8 mouse cellular contexts compared by ENCODE assay signal in the genomic region with DNA sequence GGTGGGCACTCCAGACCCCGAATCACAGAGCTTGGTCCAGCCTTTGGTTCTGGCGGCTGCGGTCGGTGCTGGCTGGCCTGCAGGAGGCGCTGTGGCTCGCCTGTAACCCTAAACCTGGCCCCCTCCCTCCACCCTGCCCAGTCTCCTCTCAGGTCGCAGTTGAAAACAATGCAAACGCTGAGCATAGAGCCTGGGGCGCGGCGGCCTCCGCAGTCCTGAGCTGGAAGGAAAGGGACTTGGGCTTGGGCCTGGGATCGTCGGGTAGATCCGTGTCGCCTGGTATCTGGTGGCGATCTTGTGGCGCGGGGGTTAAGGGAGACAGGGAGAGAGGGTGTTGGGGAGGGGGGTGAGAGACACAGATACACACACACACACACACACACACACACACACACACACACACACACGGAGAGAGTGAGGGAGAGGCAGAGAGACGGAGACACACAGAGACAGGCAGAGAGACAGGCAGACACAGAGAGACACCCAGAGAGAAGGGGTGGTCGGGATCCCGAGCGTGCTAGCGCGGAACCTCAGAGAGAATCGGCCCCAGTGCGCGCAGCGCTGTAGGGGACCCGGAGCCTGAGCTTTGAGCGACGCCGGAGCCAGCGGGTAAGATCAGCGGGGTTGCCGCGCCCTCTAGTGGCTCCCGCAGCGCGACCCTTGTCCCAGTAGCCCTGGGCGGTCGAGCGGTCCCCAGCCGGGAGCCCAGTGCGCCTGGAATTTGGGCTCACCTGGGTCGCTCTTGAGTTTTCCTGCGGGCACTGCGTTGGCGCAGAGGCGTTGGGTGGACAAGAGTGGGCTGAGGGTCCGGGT. TPM values are rescaled to one million over a fixed set of nuclear protein-coding genes. Genes with fewer than 3 reads are reported as not detected.
DNase-seq lines count a peak whose midpoint lies in the region; ATAC-seq lines count a peak whose summit lies in the region.

No protein-coding gene starts in this region.

- H3K36me3 ChIP-seq in intestine, embryonic 15.5 days = no peaks in the 10 kb centered on the region
- no peaks in the 10 kb centered on the region for H3K36me3 ChIP-seq in midbrain, embryonic 10.5 days

- H3K9me3 ChIP-seq in intestine, embryonic 15.5 days = no peaks in the 10 kb centered on the region
- no peaks in the 10 kb centered on the region for H3K9me3 ChIP-seq in midbrain, embryonic 10.5 days (replicated peaks)

- peak overlapping the region; percentile 56 for H3K27ac ChIP-seq in intestine, embryonic 15.5 days
- peak overlapping the region; percentile 64 for H3K27ac ChIP-seq in midbrain, embryonic 10.5 days (replicated peaks)

- H3K4me2 ChIP-seq in intestine, embryonic 15.5 days (replicated peaks) = peak overlapping the region; percentile 92

- peak overlapping the region; percentile 49 for H3K9ac ChIP-seq in intestine, embryonic 15.5 days

- peak; percentile 88 for ATAC-seq in intestine, embryonic 15.5 days

- DNase-seq in adrenal gland, adult 18-20 months (ENCODE audit: low spot score in 2 of 2) = peak; percentile 81 to 87
- DNase-seq in embryo, embryonic 10 days (ENCODE audit: low spot score) = peak; percentile 91
- peak; percentile 80 to 89 for DNase-seq in gastrocnemius, postnatal 4 days (ENCODE audit: low spot score in 2 of 2)
- peak; percentile 75 for DNase-seq in left cerebral cortex, postnatal 4 days
- DNase-seq in midbrain, embryonic 10.5 days (ENCODE audit: low spot score) = peak; percentile 86
- DNase-seq in skeletal muscle tissue, adult 2 months (ENCODE audit: low read depth, low spot score) = peak; percentile 46
- DNase-seq in yolk sac, embryonic 10.5 days (ENCODE audit: low spot score) = peak; percentile 81

- WGBS in intestine, embryonic 15.5 days = under 1% methylated on average over 52 of the region's 52 CpGs
- under 1% methylated on average over 52 of the region's 52 CpGs for WGBS in midbrain, embryonic 10.5 days

- peaks cover 24% of the 10 kb centered on the region for H3K27me3 ChIP-seq in intestine, embryonic 15.5 days (replicated peaks)
- peaks cover 87% of the 10 kb centered on the region for H3K27me3 ChIP-seq in midbrain, embryonic 10.5 days (ENCODE audit: low read depth, poor library complexity, severe bottlenecking)

- H3K4me3 ChIP-seq in intestine, embryonic 15.5 days (replicated peaks) = peak overlapping the region; percentile 52
- H3K4me3 ChIP-seq in midbrain, embryonic 10.5 days = peak overlapping the region; percentile 57

- peaks cover 26% of the 10 kb centered on the region for H3K4me1 ChIP-seq in intestine, embryonic 15.5 days (replicated peaks)
- H3K4me1 ChIP-seq in midbrain, embryonic 10.5 days = peaks cover 60% of the 10 kb centered on the region

- intact Hi-C loops in left cerebral cortex, postnatal 4 days (cut with DNase I) = loop anchor here (2.0 to 5.0 kb wide), 2 partner anchors 1303 to 1469 kb away; no protein-coding TSS in a partner anchor

RNA-seq across cellular contexts. Expression of a gene that starts 3.9 kb away (rescaled TPM):
- 10 to 100 TPM; 32.4 to 39.2 TPM for total RNA-seq in adrenal gland, adult 18-20 months (2021)
- 10 to 100 TPM; 72.4 to 77.3 TPM for total RNA-seq in gastrocnemius, postnatal 4 days (2021)
- 32.9 and 37.2 TPM in 2 replicates for polyA plus RNA-seq in intestine, embryonic 15.5 days (2015; fragmentation: Nextera tagmentation; extraction: Ambion mirVana)
- 10 to 100 TPM; 61.5 to 68.4 TPM for total RNA-seq in left cerebral cortex, postnatal 4 days (2021)
- 15.6 and 19.5 TPM in 2 replicates for polyA plus RNA-seq in midbrain, embryonic 10.5 days (2016; fragmentation: Nextera tagmentation; extraction: Ambion mirVana)

Comparison
In these comparisons a context has a peak if more than half of its experiments do, and no peak if none do; other contexts are left out.
1. Peak in every context shown above with its lines: DNase-seq, ATAC-seq, H3K4me3 ChIP-seq and H3K27ac ChIP-seq.